Mouse (Mus musculus) erythroblast, embryonic 14.5 days (primary cell): ENCODE results near the gene 9530077C05Rik.

ENCODE experiments used
- GATA1 ChIP-seq: IDR thresholded peaks from 2 replicates; pipeline ENCODE4 v1.6.1; 2012; ENCODE audit warnings: low read length, inconsistent platforms, mixed read lengths
- TAL1 ChIP-seq: IDR thresholded peaks from 3 replicates; pipeline ENCODE4 v1.6.1; 2012; ENCODE audit warnings: low read length, inconsistent platforms, mixed read lengths

DNA sequence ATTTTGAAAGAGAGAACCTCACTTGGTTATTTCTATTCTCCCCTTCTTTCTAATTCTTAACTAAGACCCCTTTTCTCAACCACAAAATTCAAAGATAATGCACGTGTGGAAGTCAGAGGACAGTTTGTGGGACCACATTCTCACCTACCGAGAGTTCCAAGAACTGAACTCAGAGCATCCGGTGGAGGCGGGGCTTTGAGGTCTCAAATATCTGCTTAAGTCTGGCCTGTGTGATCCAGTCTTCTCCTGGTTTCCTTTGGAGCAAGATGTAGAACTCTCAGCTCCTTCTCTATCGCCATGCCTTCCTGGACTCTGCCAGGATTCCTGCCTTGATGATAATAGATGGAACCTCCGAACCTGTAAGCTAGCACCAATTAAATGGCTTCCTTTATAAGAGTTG is 9.3 kb upstream of the 9530077C05Rik start:
- TF ChIP-seq TAL1 (no peak), GATA1 (no peak)
